Mouse (Mus musculus) forebrain, embryonic 10.5 days (tissue): ENCODE data around the gene Dvl2. TPM values are rescaled to one million over a fixed set of nuclear protein-coding genes. Genes with fewer than 3 reads are reported as not detected.

Experiments
- DNase-seq: peaks from one replicate; pipeline ENCODE4 v3.0.0-alpha.2; 2017; ENCODE audit warnings: low spot score; ENCODE audit errors: extremely low spot score
- H3K27ac ChIP-seq: fragments of 300-500 bp; sonication (generic); 2 replicates; pipeline ENCODE4 v1.5.1; 2016; ENCODE audit warnings: mild to moderate bottlenecking
- H3K27me3 ChIP-seq: fragments of 300-500 bp; sonication (generic); 2 replicates; pipeline ENCODE4 v1.6.1; 2016; ENCODE audit warnings: mild to moderate bottlenecking; ENCODE audit not compliant: poor library complexity, severe bottlenecking
- H3K36me3 ChIP-seq: fragments of 300-500 bp; sonication (generic); replicated peaks from 2 replicates; pipeline ENCODE4 v1.6.1; 2016; ENCODE audit warnings: mild to moderate bottlenecking, moderate library complexity
- H3K4me1 ChIP-seq: fragments of 300-500 bp; sonication (generic); 2 replicates; pipeline ENCODE4 v1.6.1; 2016
- H3K4me3 ChIP-seq: fragments of 300-500 bp; sonication (generic); 2 replicates; pipeline ENCODE4 v1.5.1; 2016; ENCODE audit warnings: mild to moderate bottlenecking, moderate library complexity
- H3K9me3 ChIP-seq: fragments of 300-500 bp; sonication (generic); 2 replicates; pipeline ENCODE4 v1.6.1; 2016; ENCODE audit warnings: mild to moderate bottlenecking, moderate library complexity
- WGBS: fragments of 180-500 bp; shearing (Covaris S2); methylation state at CpG from one replicate; pipeline ENCODE4 v1.1.7; 2016; 5-methylcytosine and 5-hydroxymethylcytosine counted together
- polyA plus RNA-seq: library from polyadenylated mRNA; unstranded; fragments of >200 nt; fragmentation: Nextera tagmentation; extraction: Ambion mirVana; gene quantifications from 2 replicates; pipeline ENCODE4 v1.2.1, GENCODE M21; 2016

Gene Dvl2
- polyA plus RNA-seq, 1 experiment from 2014 or later = 44.3 TPM

GRCm38 (mm10) chr11:69999666-70000065, 729 bp upstream of the Dvl2 start:
- H3K27me3 ChIP-seq = no peaks in the 10 kb centered on the region
- H3K4me3 ChIP-seq = peak overlapping the region; percentile 95; the same call in 1 of the 2 replicates
- 0 out of 2 replicates have a peak overlapping the region, but pooled peaks have one; percentile 95 for H3K27ac ChIP-seq
- no peak for DNase-seq
- peaks cover 69% of the 10 kb centered on the region for H3K4me1 ChIP-seq
- no peaks in the 10 kb centered on the region for H3K9me3 ChIP-seq
- peaks cover 42% of the 10 kb centered on the region for H3K36me3 ChIP-seq
- 90% methylated on average over 8 of the region's 8 CpGs for WGBS

DNA sequence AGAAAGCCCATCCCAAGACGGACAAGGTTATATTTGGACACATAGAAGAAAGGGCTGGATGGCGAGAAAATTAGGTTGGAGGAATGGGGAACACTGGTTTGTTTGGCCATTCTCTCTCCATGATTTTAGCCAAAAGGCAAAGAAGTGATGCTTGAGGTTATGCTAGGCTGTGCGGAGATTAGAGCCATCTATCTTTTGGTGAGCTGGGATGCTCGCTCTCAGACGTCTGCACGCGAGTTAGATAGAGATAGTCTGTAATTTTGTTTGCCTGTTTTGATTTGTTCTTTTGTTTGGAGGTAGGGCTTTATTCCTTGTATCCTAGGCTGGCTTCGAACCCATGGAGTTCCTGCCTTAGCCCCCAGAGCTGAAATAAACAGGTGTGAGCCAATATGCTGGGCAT, 764 bp downstream of the Dvl2 start:
- Histone ChIP-seq H3K27ac (peak overlapping the region; percentile 95), H3K4me3 (peak overlapping the region; percentile 95), H3K4me1 (peaks cover 68% of the 10 kb centered on the region), H3K9me3 (no peaks in the 10 kb centered on the region), H3K27me3 (no peaks in the 10 kb centered on the region), H3K36me3 (peaks cover 55% of the 10 kb centered on the region)
- 17% methylated on average over 8 of the region's 8 CpGs for WGBS
- DNase-seq = no peak

GRCm38 (mm10) chr11:70001865-70002264, 1.5 kb downstream of the Dvl2 start:
- no peak for DNase-seq
- no peak overlapping the region for H3K27ac ChIP-seq
- peak overlapping the region; percentile 95 for H3K4me3 ChIP-seq
- H3K4me1 ChIP-seq = peaks cover 68% of the 10 kb centered on the region
- H3K36me3 ChIP-seq = peaks cover 62% of the 10 kb centered on the region
- no peaks in the 10 kb centered on the region for H3K27me3 ChIP-seq
- no peaks in the 10 kb centered on the region for H3K9me3 ChIP-seq

DNA sequence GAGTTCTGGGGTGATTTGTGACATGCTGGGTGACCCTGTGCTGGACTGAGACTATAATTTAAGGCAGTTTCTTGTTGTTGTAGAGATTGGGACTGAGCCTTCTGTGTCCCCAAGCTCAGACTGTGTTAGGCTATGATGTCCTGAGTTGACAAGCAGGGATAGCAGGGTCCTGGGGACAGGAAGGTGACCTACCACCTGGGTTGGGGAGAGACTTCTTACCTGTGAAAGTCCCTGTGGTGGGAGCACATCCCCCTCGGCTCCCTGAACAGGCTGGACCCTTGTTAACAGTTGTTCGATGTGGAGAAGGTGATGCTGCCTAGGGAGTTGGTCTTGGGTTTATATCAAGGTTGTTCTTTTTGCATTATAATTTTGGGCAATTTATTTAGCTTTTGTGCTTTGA, 2.1 kb downstream of the Dvl2 start:
- peak overlapping the region; percentile 95 for H3K4me3 ChIP-seq
- peaks cover 67% of the 10 kb centered on the region for H3K36me3 ChIP-seq
- H3K4me1 ChIP-seq = peaks cover 64% of the 10 kb centered on the region
- no peak for DNase-seq
- no peak overlapping the region for H3K27ac ChIP-seq
- no peaks in the 10 kb centered on the region for H3K9me3 ChIP-seq
- H3K27me3 ChIP-seq = no peaks in the 10 kb centered on the region
- 95% methylated on average over 2 of the region's 2 CpGs for WGBS

- Histone ChIP-seq H3K9me3 (no peaks in the 10 kb centered on the region), H3K27me3 (no peaks in the 10 kb centered on the region), H3K27ac (no peak overlapping the region), H3K36me3 (peaks cover 70% of the 10 kb centered on the region), H3K4me3 (peak overlapping the region; percentile 1; the same call in 1 of the 2 replicates), H3K4me1 (peaks cover 41% of the 10 kb centered on the region)
- WGBS = 59% methylated on average over 5 of the region's 5 CpGs
- DNase-seq = no peak
These were observed 5.1 kb downstream of the Dvl2 start for GRCm38 (mm10) chr11:70005521-70005920.

- H3K36me3 ChIP-seq = peaks cover 89% of the 10 kb centered on the region
These were observed 9.6 kb downstream of the Dvl2 start for GRCm38 (mm10) chr11:70010033-70010432.

GRCm38 (mm10) chr11:70010548-70010947, 10.2 kb downstream of the Dvl2 start:
- DNase-seq = no peak
- Histone ChIP-seq H3K4me1 (peaks cover 22% of the 10 kb centered on the region), H3K27ac (no peak overlapping the region), H3K27me3 (no peaks in the 10 kb centered on the region), H3K9me3 (no peaks in the 10 kb centered on the region), H3K4me3 (0 out of 2 replicates have a peak overlapping the region, but pooled peaks have one; percentile 7), H3K36me3 (peaks cover 84% of the 10 kb centered on the region)
- 83% methylated on average over 12 of the region's 12 CpGs for WGBS

More at GRCm38 (mm10) chr11:70010033-70010432, 9.6 kb downstream of the Dvl2 start:
- 93% methylated on average over 6 of the region's 6 CpGs for WGBS
- H3K4me1 ChIP-seq = peaks cover 17% of the 10 kb centered on the region
- DNase-seq = no peak
- H3K4me3 ChIP-seq = no peak overlapping the region
- H3K27me3 ChIP-seq = no peaks in the 10 kb centered on the region
- no peak overlapping the region for H3K27ac ChIP-seq
- H3K9me3 ChIP-seq = no peaks in the 10 kb centered on the region

- no peaks in the 10 kb centered on the region for H3K9me3 ChIP-seq
- peaks cover 26% of the 10 kb centered on the region for H3K4me1 ChIP-seq
- no peak overlapping the region for H3K4me3 ChIP-seq
- peaks cover 80% of the 10 kb centered on the region for H3K36me3 ChIP-seq
- no peaks in the 10 kb centered on the region for H3K27me3 ChIP-seq
- DNase-seq = no peak
- H3K27ac ChIP-seq = no peak overlapping the region
- 86% methylated on average over 10 of the region's 10 CpGs for WGBS
These were observed 10.6 kb downstream of the Dvl2 start for GRCm38 (mm10) chr11:70010961-70011360.

DNA sequence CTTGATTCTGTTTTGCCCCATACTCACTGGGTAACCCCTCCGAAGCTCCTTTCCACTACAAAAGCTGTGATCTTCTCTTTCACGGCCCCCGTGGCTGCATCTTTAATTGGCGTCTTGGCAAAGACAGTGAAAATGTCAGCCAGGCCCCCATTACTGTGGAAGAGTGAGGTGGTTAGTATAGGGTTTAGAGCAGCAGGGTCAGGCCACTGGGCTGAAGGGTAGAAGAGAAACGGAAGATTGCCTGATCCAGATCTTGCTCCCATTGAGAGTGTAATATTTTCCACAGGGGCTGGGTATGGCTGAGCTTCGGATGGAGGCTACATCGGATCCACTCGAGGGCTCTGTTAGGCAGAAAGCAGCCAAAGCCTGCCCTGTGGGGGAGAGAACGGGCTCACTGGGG, 12.5 kb downstream of the Dvl2 start:
- DNase-seq = no peak
- H3K36me3 ChIP-seq = peaks cover 60% of the 10 kb centered on the region
- 93% methylated on average over 9 of the region's 9 CpGs for WGBS
- no peak overlapping the region for H3K4me3 ChIP-seq
- peaks cover 42% of the 10 kb centered on the region for H3K4me1 ChIP-seq
- no peak overlapping the region for H3K27ac ChIP-seq
- H3K27me3 ChIP-seq = no peaks in the 10 kb centered on the region
- no peaks in the 10 kb centered on the region for H3K9me3 ChIP-seq

DNA sequence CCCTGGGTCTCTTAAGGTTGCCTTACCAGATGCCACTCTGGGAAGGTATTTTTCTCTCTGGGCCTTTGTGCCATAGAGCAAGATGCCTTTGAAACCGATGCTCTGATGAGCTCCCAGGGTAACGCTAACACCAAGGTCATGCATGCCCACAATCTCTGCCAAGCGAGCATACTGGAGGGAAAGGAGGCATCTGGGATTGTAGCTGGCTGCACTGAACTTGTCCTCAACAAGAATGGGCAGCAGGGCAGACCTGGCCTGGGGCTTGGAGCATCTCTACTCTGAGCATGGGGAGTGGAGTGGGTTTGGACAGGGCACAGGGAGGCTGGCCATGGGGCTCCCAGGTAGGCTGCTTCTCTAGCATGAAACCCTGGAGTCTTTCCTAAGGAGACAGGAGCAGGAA, 13.0 kb downstream of the Dvl2 start:
- H3K36me3 ChIP-seq = peaks cover 55% of the 10 kb centered on the region
- DNase-seq = no peak
- H3K9me3 ChIP-seq = no peaks in the 10 kb centered on the region
- H3K27ac ChIP-seq = no peak overlapping the region
- H3K27me3 ChIP-seq = no peaks in the 10 kb centered on the region
- no peak overlapping the region; the same call in 1 of the 2 replicates for H3K4me3 ChIP-seq
- 92% methylated on average over 3 of the region's 3 CpGs for WGBS
- H3K4me1 ChIP-seq = peaks cover 47% of the 10 kb centered on the region

GRCm38 (mm10) chr11:70014051-70014450, 13.7 kb downstream of the Dvl2 start:
- 65% methylated on average over 5 of the region's 5 CpGs for WGBS
- Histone ChIP-seq H3K4me3 (peak overlapping the region; percentile 65; the same call in 1 of the 2 replicates), H3K36me3 (peaks cover 49% of the 10 kb centered on the region)

DNA sequence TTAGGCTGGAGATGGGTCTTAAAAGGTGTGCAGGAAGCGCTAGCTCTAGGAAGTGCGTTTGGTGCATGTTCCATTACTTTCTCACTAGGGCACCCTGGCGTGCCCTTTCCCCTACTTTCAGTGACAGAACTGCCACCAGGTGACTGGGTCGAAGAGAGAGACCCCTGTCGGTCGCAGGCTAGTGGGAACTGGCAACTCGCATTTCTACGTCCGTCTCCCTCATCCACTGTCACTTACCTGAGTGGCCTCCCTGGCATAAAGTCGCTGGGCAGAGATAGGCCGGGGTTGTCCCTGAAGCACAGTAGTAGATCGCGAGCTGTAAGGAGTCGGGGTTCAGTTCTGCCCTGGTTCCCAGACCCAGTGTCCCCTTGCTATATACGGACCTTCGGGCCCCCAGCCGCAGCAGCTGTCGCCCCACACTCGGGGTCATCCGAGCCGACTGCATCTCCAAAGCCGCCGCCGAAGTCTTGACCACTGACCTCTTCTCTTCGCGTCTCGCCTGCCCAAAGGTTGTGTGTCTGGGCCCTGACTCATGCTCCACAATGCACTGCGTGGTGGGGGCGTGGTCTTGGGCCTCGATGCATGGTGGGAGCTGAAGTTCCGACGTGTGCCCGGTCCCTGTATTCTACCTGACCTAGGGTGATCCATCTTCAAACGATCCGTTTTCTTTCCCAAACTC, 14.6 kb downstream of the Dvl2 start, which contains the start of gene Acadvl:
Acadvl (minus strand) TSS at position 532 of the 679 bp plus-strand sequence.
- Histone ChIP-seq H3K9me3 (no peaks in the 10 kb centered on the region), H3K4me1 (peaks cover 63% of the 10 kb centered on the region), H3K27me3 (no peaks in the 10 kb centered on the region), H3K4me3 (peak within 1 kb of the TSS; percentile 65), H3K27ac (peak within 1 kb of the TSS; percentile 85), H3K36me3 (peaks cover 39% of the 10 kb centered on the region)
- DNase-seq = peak; percentile 86
- WGBS = under 1% methylated on average over 35 of the region's 35 CpGs

More at GRCm38 (mm10) chr11:70014051-70014450, 13.7 kb downstream of the Dvl2 start:
- Histone ChIP-seq H3K4me1 (peaks cover 54% of the 10 kb centered on the region), H3K9me3 (no peaks in the 10 kb centered on the region), H3K27ac (no peak overlapping the region), H3K27me3 (no peaks in the 10 kb centered on the region)
- DNase-seq = no peak

DNA sequence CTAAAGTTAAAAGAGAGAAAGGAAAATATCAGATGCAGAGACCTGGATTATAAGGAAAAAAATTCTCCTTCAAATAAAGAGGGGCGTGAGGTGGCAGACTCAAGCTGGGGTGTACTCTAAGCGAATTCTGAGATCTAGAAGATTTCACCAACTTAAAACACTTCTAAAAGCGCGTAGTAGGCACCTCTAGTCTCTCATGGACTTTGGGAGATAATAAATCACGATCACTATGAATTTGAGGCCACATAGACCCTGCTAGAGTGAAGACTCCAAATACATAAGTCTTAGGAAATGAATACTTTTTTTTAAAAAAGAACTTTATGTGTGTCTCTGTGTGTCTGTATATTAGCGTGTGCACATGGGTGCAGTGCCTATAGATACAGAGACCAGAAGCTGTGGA, 15.3 kb downstream of the Dvl2 start:
- H3K36me3 ChIP-seq = peaks cover 33% of the 10 kb centered on the region
- H3K4me1 ChIP-seq = peaks cover 70% of the 10 kb centered on the region
- WGBS = 67% methylated on average over 6 of the region's 6 CpGs
- H3K27me3 ChIP-seq = no peaks in the 10 kb centered on the region
- peak overlapping the region; percentile 65 for H3K4me3 ChIP-seq
- no peaks in the 10 kb centered on the region for H3K9me3 ChIP-seq
- DNase-seq = no peak
- 0 out of 2 replicates have a peak overlapping the region, but pooled peaks have one; percentile 85 for H3K27ac ChIP-seq
